1 mouse cellular context compared by ENCODE assay signal in genomic region chr7:28339213-28339917, GRCm38 (mm10).
A peak's percentile ranks its signal among the peaks of the same experiment; 100 is the strongest.
TF ChIP-seq lines count a peak whose summit lies in the region.

No protein-coding gene starts in this region.

TF ChIP-seq in CH12.LX, 34 proteins besides CTCF, POLR2A, EP300 and RAD21 (continued from another document):
- TF ChIP-seq TBP (conservative IDR thresholded peaks at IDR 0.05; ENCODE audit: low read depth, low read length): 0 out of 2 replicates have a peak, but pooled peaks have one; percentile 57
- TF ChIP-seq JUND (conservative IDR thresholded peaks at IDR 0.05; ENCODE audit: low read depth, low read length): no peak
- TF ChIP-seq ELF1 (IDR thresholded peaks at IDR 0.05; ENCODE audit: low read depth, low read length): peak; percentile 37; the same call in 1 of the 2 replicates
- 0 out of 2 replicates have a peak, but pooled peaks have one; percentile 44 for TF ChIP-seq KAT2A (IDR thresholded peaks at IDR 0.05; ENCODE audit: insufficient replicate concordance, low read length)
- no peak for TF ChIP-seq USF1 (IDR thresholded peaks at IDR 0.05; ENCODE audit: low read depth, low read length)
- no peak for TF ChIP-seq ZKSCAN1 (IDR thresholded peaks at IDR 0.05; ENCODE audit: borderline replicate concordance, low read depth, low read length)
- no peak for TF ChIP-seq UBTF (IDR thresholded peaks at IDR 0.05; ENCODE audit: low read depth, low read length)
- peak; percentile 46; the same call in 1 of the 2 replicates for TF ChIP-seq ZNF384 (IDR thresholded peaks at IDR 0.05; ENCODE audit: low read depth, low read length)
- TF ChIP-seq BHLHE40 (IDR thresholded peaks at IDR 0.05; ENCODE audit: low read depth, low read length): 0 out of 2 replicates have a peak, but pooled peaks have one; percentile 26
- TF ChIP-seq MAX (IDR thresholded peaks at IDR 0.05; ENCODE audit: low read length): 0 out of 2 replicates have a peak, but pooled peaks have one; percentile 22
- no peak for TF ChIP-seq MAFK (IDR thresholded peaks at IDR 0.05; ENCODE audit: insufficient replicate concordance, low read length)
- 0 out of 2 replicates have a peak, but pooled peaks have one; percentile 10 for TF ChIP-seq HCFC1 (IDR thresholded peaks at IDR 0.05; ENCODE audit: low read depth, low read length)
- 0 out of 2 replicates have a peak, but pooled peaks have one; percentile 31 for TF ChIP-seq CHD2 (IDR thresholded peaks at IDR 0.05; ENCODE audit: low read length)
- no peak for TF ChIP-seq GABPA (IDR thresholded peaks at IDR 0.05; ENCODE audit: insufficient replicate concordance, low read depth, low read length)
TF ChIP-seq in CH12.LX: peak in this region for 9.
